In the genomic region with DNA sequence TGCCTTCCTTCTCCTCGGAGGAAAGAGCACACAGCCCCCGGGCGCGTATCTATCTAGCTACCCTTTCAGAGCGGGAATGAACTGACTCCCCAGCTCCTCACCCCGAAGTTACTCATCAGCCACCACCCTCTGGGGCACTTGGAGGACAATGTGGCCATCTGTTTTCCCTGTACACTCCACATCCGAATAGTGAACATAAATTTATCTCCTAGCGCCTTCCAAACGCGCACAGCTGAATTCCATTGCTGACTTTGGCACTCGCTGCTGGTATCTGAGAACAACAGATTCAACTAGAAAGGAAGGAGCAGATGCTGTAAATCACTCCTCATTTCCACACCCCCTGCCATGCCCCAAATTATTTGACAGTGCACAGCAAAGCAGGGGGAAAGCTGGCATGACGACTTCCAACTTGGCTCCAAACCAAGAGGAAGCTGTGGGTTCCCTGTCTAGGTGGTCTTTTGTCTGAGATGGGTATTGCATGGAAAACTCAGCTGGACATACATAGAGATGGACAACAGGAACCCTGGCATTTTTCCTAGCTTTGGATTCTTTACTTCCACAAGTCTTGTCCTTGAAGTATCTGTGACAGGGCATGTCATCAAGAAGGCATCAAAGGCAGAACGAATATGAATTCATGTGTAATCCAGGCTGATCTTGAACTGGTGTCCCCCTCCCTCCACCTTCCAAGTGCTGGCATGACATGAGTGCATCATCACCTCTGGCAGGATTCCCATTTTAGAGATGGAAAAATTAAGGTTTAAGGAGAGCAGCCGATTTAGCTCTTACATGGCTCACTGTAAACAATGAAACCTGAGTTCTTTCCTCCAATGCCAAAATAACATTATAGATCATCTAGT, we compare ENCODE assay signal across 9 mouse cellular contexts. TPM values are rescaled to one million over a fixed set of nuclear protein-coding genes. Genes with fewer than 3 reads are reported as not detected.
DNase-seq lines count a peak whose midpoint lies in the region; ATAC-seq and TF ChIP-seq lines count a peak whose summit lies in the region.
"Had no signal": no experiment of that assay in that cellular context is flagged by ENCODE, and none has a peak within 500 bp of the region (broad histone marks: within the 10 kb centered on the region; RNA-seq: fewer than 3 reads in every experiment).

No protein-coding gene starts in this region.

- H3K27me3 ChIP-seq in heart, embryonic 10.5 days (ENCODE audit: insufficient read depth, poor library complexity, severe bottlenecking), result no peaks in the 10 kb centered on the region
- no peaks in the 10 kb centered on the region for H3K27me3 ChIP-seq in intestine, embryonic 16.5 days (replicated peaks; ENCODE audit: control insufficient read depth, insufficient read depth, low read length)

- no peak overlapping the region for H3K4me3 ChIP-seq in gastrocnemius, adult 2 months
- H3K4me3 ChIP-seq in heart, embryonic 10.5 days, result no peak overlapping the region
- H3K4me3 ChIP-seq in intestine, embryonic 16.5 days (ENCODE audit: low read length), result no peak overlapping the region
- H3K4me3 ChIP-seq: erythroblast, embryonic 14.5 days had no signal

- no peak overlapping the region for H3K27ac ChIP-seq in gastrocnemius, adult 2 months
- H3K27ac ChIP-seq in heart, embryonic 10.5 days, result peak overlapping the region; percentile 81
- H3K27ac ChIP-seq in intestine, embryonic 16.5 days (ENCODE audit: low read length), result no peak overlapping the region

- no peaks in the 10 kb centered on the region for H3K9me3 ChIP-seq in heart, embryonic 10.5 days
- H3K9me3 ChIP-seq in intestine, embryonic 16.5 days (ENCODE audit: control insufficient read depth, low read length), result no peaks in the 10 kb centered on the region

- intact Hi-C loops in gastrocnemius, adult 2 months (cut with DNase I), result no loop called here
- intact Hi-C loops in gastrocnemius, postnatal 36 days (cut with DNase I), result no loop called here

- TF ChIP-seq CTCF in gastrocnemius, adult 2 months (IDR thresholded peaks at IDR 0.05), result no peak

- peak; percentile 29 for DNase-seq in gastrocnemius, adult 2 months
- DNase-seq in gastrocnemius, postnatal 36 days, result no peak
- peak; percentile 71 for DNase-seq in cerebellum, adult 8-10 months
- DNase-seq in heart, embryonic 10.5 days (ENCODE audit: low spot score), result no peak
- peak; percentile 64 to 78 for DNase-seq in kidney, postnatal 4 days
- DNase-seq in lung, postnatal 14 days, result peak; percentile 36
- DNase-seq in urinary bladder, postnatal 10 days (ENCODE audit: low spot score), result no peak

- 49% methylated on average over 14 of the region's 14 CpGs for WGBS in heart, embryonic 10.5 days
- WGBS in intestine, embryonic 16.5 days, result 44% methylated on average over 14 of the region's 14 CpGs

- no peak overlapping the region for H3K4me2 ChIP-seq in intestine, embryonic 16.5 days (ENCODE audit: low read depth, low read length)

- H3K9ac ChIP-seq in intestine, embryonic 16.5 days (ENCODE audit: low read depth, low read length), result no peak overlapping the region

- no peaks in the 10 kb centered on the region for H3K36me3 ChIP-seq in heart, embryonic 10.5 days
- no peaks in the 10 kb centered on the region for H3K36me3 ChIP-seq in intestine, embryonic 16.5 days (ENCODE audit: control insufficient read depth, insufficient read depth, low read length)

- peaks cover 74% of the 10 kb centered on the region for H3K4me1 ChIP-seq in heart, embryonic 10.5 days
- peaks cover 6% of the 10 kb centered on the region for H3K4me1 ChIP-seq in intestine, embryonic 16.5 days (ENCODE audit: control insufficient read depth, insufficient read depth, low read length)

- no peak for ATAC-seq in intestine, embryonic 16.5 days

RNA-seq across cellular contexts. Expression of gene Ubash3b, which starts 52.9 kb away (rescaled TPM):
- total RNA-seq in gastrocnemius, adult 2 months (2021), result under 1 TPM; 0.33 to 0.45 TPM
- under 1 TPM; 0.31 to 0.81 TPM for total RNA-seq in gastrocnemius, postnatal 36 days (2021)
- 13.3 and 13.8 TPM in 2 replicates for polyA plus RNA-seq in heart, embryonic 10.5 days (2016; fragmentation: Nextera tagmentation; extraction: Ambion mirVana)
- 3.4 TPM in 2 replicates for polyA plus RNA-seq in intestine, embryonic 16.5 days (2015; fragmentation: Nextera tagmentation; extraction: Ambion mirVana)

Comparison
In these comparisons a context has a peak if more than half of its experiments do, and no peak if none do; other contexts are left out.
1. DNase-seq: peak in gastrocnemius, adult 2 months (single experiment), cerebellum, adult 8-10 months (single experiment), kidney, postnatal 4 days (2 of 2) and lung, postnatal 14 days (single experiment); none in gastrocnemius, postnatal 36 days (0 of 2), heart, embryonic 10.5 days (single experiment) and urinary bladder, postnatal 10 days (single experiment).